Mouse (Mus musculus): ENCODE results near the gene Rmnd5a. TPM values are rescaled to one million over a fixed set of nuclear protein-coding genes. Genes with fewer than 3 reads are reported as not detected.
A peak's percentile ranks its signal among the peaks of the same experiment; 100 is the strongest.

Gene Rmnd5a
- polyA plus RNA-seq, 1 experiment from 2014 or later: 8.6 TPM

GRCm38 (mm10) chr6:71441251-71441580 lies 779 bp upstream of the Rmnd5a start:
- 0 out of 2 replicates have a peak, but pooled peaks have one; percentile 2 for ATAC-seq (ENCODE audit: insufficient number of reproducible peaks, insufficient read depth, low FRiP score, low read depth)
- Histone ChIP-seq H3K9ac (ENCODE audit: low read length) (peak overlapping the region; percentile 87), H3K9me3 (ENCODE audit: control insufficient read depth, low read length) (0 out of 2 replicates have a peak, but pooled peaks cover 6% of the 10 kb centered on the region), H3K4me2 (ENCODE audit: low read length) (peak overlapping the region; percentile 91), H3K36me3 (ENCODE audit: control insufficient read depth, insufficient read depth, low read length) (no peaks in the 10 kb centered on the region), H3K4me3 (ENCODE audit: control insufficient read depth in 1 of 2, insufficient read depth in 1 of 2, low read depth in 1 of 2, low read length in 2 of 2) (peak overlapping the region; percentile 55 to 62), H3K27me3 (ENCODE audit: control insufficient read depth, insufficient read depth, low read length) (no peaks in the 10 kb centered on the region), H3K4me1 (ENCODE audit: control insufficient read depth in 2 of 2, insufficient read depth in 2 of 2, low read length in 2 of 2) (peaks cover 3 to 25% of the 10 kb centered on the region in 2 experiments), H3K27ac (replicated peaks in 1 of 2; ENCODE audit: control insufficient read depth in 1 of 2, insufficient read depth in 1 of 2, low read depth in 2 of 2, low read length in 2 of 2) (peak overlapping the region; percentile 95 to 98)
- 6% methylated on average over 12 of the region's 12 CpGs for WGBS

GRCm38 (mm10) chr6:71440217-71440491 lies 283 bp downstream of the Rmnd5a start:
- Histone ChIP-seq H3K9ac (ENCODE audit: low read length) (peak overlapping the region; percentile 95), H3K36me3 (ENCODE audit: control insufficient read depth, insufficient read depth, low read length) (no peaks in the 10 kb centered on the region), H3K4me3 (ENCODE audit: control insufficient read depth in 1 of 2, insufficient read depth in 1 of 2, low read depth in 1 of 2, low read length in 2 of 2) (peak overlapping the region; percentile 95), H3K27ac (replicated peaks in 1 of 2; ENCODE audit: control insufficient read depth in 1 of 2, insufficient read depth in 1 of 2, low read depth in 2 of 2, low read length in 2 of 2) (peak overlapping the region; percentile 87 to 98), H3K9me3 (ENCODE audit: control insufficient read depth, low read length) (0 out of 2 replicates have a peak, but pooled peaks cover 6% of the 10 kb centered on the region), H3K27me3 (ENCODE audit: control insufficient read depth, insufficient read depth, low read length) (no peaks in the 10 kb centered on the region), H3K4me2 (ENCODE audit: low read length) (peak overlapping the region; percentile 92), H3K4me1 (ENCODE audit: control insufficient read depth in 2 of 2, insufficient read depth in 2 of 2, low read length in 2 of 2) (peaks cover 3 to 25% of the 10 kb centered on the region in 2 experiments)
- 0% methylated on average over 13 of the region's 47 CpGs for WGBS
- ATAC-seq (ENCODE audit: insufficient number of reproducible peaks, insufficient read depth, low FRiP score, low read depth): peak; percentile 31; the same call in 1 of the 2 replicates

GRCm38 (mm10) chr6:71439506-71440216 lies 776 bp downstream of the Rmnd5a start:
- Histone ChIP-seq H3K4me3 (ENCODE audit: control insufficient read depth in 1 of 2, insufficient read depth in 1 of 2, low read depth in 1 of 2, low read length in 2 of 2) (peak overlapping the region; percentile 95), H3K4me2 (ENCODE audit: low read length) (peak overlapping the region; percentile 92), H3K4me1 (ENCODE audit: control insufficient read depth in 2 of 2, insufficient read depth in 2 of 2, low read length in 2 of 2) (peaks cover 3 to 25% of the 10 kb centered on the region in 2 experiments), H3K9me3 (ENCODE audit: control insufficient read depth, low read length) (0 out of 2 replicates have a peak, but pooled peaks cover 6% of the 10 kb centered on the region), H3K9ac (ENCODE audit: low read length) (peak overlapping the region; percentile 95), H3K27me3 (ENCODE audit: control insufficient read depth, insufficient read depth, low read length) (no peaks in the 10 kb centered on the region), H3K27ac (replicated peaks in 1 of 2; ENCODE audit: control insufficient read depth in 1 of 2, insufficient read depth in 1 of 2, low read depth in 2 of 2, low read length in 2 of 2) (peak overlapping the region; percentile 87 to 98), H3K36me3 (ENCODE audit: control insufficient read depth, insufficient read depth, low read length) (no peaks in the 10 kb centered on the region)
- ATAC-seq (ENCODE audit: insufficient number of reproducible peaks, insufficient read depth, low FRiP score, low read depth): peak; percentile 22; the same call in 1 of the 2 replicates
- under 1% methylated on average over 62 of the region's 62 CpGs for WGBS

GRCm38 (mm10) chr6:71438070-71438469 lies 2.4 kb downstream of the Rmnd5a start:
- WGBS: 80% methylated on average over 1 of the region's 1 CpGs
- H3K9me3 ChIP-seq (ENCODE audit: control insufficient read depth, low read length): 0 out of 2 replicates have a peak, but pooled peaks cover 2% of the 10 kb centered on the region
- 0 out of 4 replicates have a peak overlapping the region, but pooled peaks of 1 of the 2 experiments have one; percentile 2 for H3K4me3 ChIP-seq (ENCODE audit: control insufficient read depth in 1 of 2, insufficient read depth in 1 of 2, low read depth in 1 of 2, low read length in 2 of 2)
- H3K4me1 ChIP-seq (ENCODE audit: control insufficient read depth in 2 of 2, insufficient read depth in 2 of 2, low read length in 2 of 2): peaks cover 3 to 33% of the 10 kb centered on the region in 2 experiments
- H3K4me2 ChIP-seq (ENCODE audit: low read length): peak overlapping the region; percentile 92
- no peaks in the 10 kb centered on the region for H3K36me3 ChIP-seq (ENCODE audit: control insufficient read depth, insufficient read depth, low read length)
- no peak overlapping the region for H3K27ac ChIP-seq (replicated peaks in 1 of 2; ENCODE audit: control insufficient read depth in 1 of 2, insufficient read depth in 1 of 2, low read depth in 2 of 2, low read length in 2 of 2)
- no peak for ATAC-seq (ENCODE audit: insufficient number of reproducible peaks, insufficient read depth, low FRiP score, low read depth)
- H3K9ac ChIP-seq (ENCODE audit: low read length): 0 out of 2 replicates have a peak overlapping the region, but pooled peaks have one; percentile 34
- H3K27me3 ChIP-seq (ENCODE audit: control insufficient read depth, insufficient read depth, low read length): no peaks in the 10 kb centered on the region

- Histone ChIP-seq H3K4me2 (ENCODE audit: low read length) (no peak overlapping the region), H3K9ac (ENCODE audit: low read length) (no peak overlapping the region), H3K9me3 (ENCODE audit: control insufficient read depth, low read length) (no peaks in the 10 kb centered on the region), H3K27ac (replicated peaks in 1 of 2; ENCODE audit: control insufficient read depth in 1 of 2, insufficient read depth in 1 of 2, low read depth in 2 of 2, low read length in 2 of 2) (no peak overlapping the region), H3K4me1 (ENCODE audit: control insufficient read depth in 2 of 2, insufficient read depth in 2 of 2, low read length in 2 of 2) (no peaks in the 10 kb centered on the region), H3K4me3 (ENCODE audit: control insufficient read depth in 1 of 2, insufficient read depth in 1 of 2, low read depth in 1 of 2, low read length in 2 of 2) (no peak overlapping the region), H3K36me3 (ENCODE audit: control insufficient read depth, insufficient read depth, low read length) (peaks cover 21% of the 10 kb centered on the region), H3K27me3 (ENCODE audit: control insufficient read depth, insufficient read depth, low read length) (no peaks in the 10 kb centered on the region)
- ATAC-seq (ENCODE audit: insufficient number of reproducible peaks, insufficient read depth, low FRiP score, low read depth): no peak
- 73% methylated on average over 4 of the region's 4 CpGs for WGBS
Measured at GRCm38 (mm10) chr6:71427996-71428725, 12.3 kb downstream of the Rmnd5a start.

GRCm38 (mm10) chr6:71425681-71426080 lies 14.8 kb downstream of the Rmnd5a start:
- 87% methylated on average over 6 of the region's 6 CpGs for WGBS
- Histone ChIP-seq H3K9me3 (ENCODE audit: control insufficient read depth, low read length) (no peaks in the 10 kb centered on the region), H3K9ac (ENCODE audit: low read length) (no peak overlapping the region), H3K27me3 (ENCODE audit: control insufficient read depth, insufficient read depth, low read length) (no peaks in the 10 kb centered on the region), H3K36me3 (ENCODE audit: control insufficient read depth, insufficient read depth, low read length) (peaks cover 21% of the 10 kb centered on the region), H3K4me1 (ENCODE audit: control insufficient read depth in 2 of 2, insufficient read depth in 2 of 2, low read length in 2 of 2) (no peaks in the 10 kb centered on the region), H3K4me2 (ENCODE audit: low read length) (no peak overlapping the region), H3K27ac (replicated peaks in 1 of 2; ENCODE audit: control insufficient read depth in 1 of 2, insufficient read depth in 1 of 2, low read depth in 2 of 2, low read length in 2 of 2) (no peak overlapping the region), H3K4me3 (ENCODE audit: control insufficient read depth in 1 of 2, insufficient read depth in 1 of 2, low read depth in 1 of 2, low read length in 2 of 2) (no peak overlapping the region)
- ATAC-seq (ENCODE audit: insufficient number of reproducible peaks, insufficient read depth, low FRiP score, low read depth): no peak

- ATAC-seq (ENCODE audit: insufficient number of reproducible peaks, insufficient read depth, low FRiP score, low read depth): no peak
- no peak overlapping the region for H3K27ac ChIP-seq (replicated peaks in 1 of 2; ENCODE audit: control insufficient read depth in 1 of 2, insufficient read depth in 1 of 2, low read depth in 2 of 2, low read length in 2 of 2)
- H3K4me1 ChIP-seq (ENCODE audit: control insufficient read depth in 2 of 2, insufficient read depth in 2 of 2, low read length in 2 of 2): no peaks in the 10 kb centered on the region
- H3K9ac ChIP-seq (ENCODE audit: low read length): no peak overlapping the region
- no peaks in the 10 kb centered on the region for H3K9me3 ChIP-seq (ENCODE audit: control insufficient read depth, low read length)
- H3K36me3 ChIP-seq (ENCODE audit: control insufficient read depth, insufficient read depth, low read length): peaks cover 20% of the 10 kb centered on the region
- no peak overlapping the region for H3K4me2 ChIP-seq (ENCODE audit: low read length)
- no peaks in the 10 kb centered on the region for H3K27me3 ChIP-seq (ENCODE audit: control insufficient read depth, insufficient read depth, low read length)
- no peak overlapping the region for H3K4me3 ChIP-seq (ENCODE audit: control insufficient read depth in 1 of 2, insufficient read depth in 1 of 2, low read depth in 1 of 2, low read length in 2 of 2)
- 92% methylated on average over 3 of the region's 3 CpGs for WGBS
Measured at GRCm38 (mm10) chr6:71423116-71423515, 17.3 kb downstream of the Rmnd5a start.
